Mouse (Mus musculus) gastrocnemius, postnatal 14 days (tissue): ENCODE data around the gene Gm4353. TPM values are rescaled to one million over a fixed set of nuclear protein-coding genes. Genes with fewer than 3 reads are reported as not detected.
"Not testable (repeated sequence)": the region's sequence is repeated elsewhere in the genome, so short reads cannot be mapped to it uniquely, and the experiment has no call there.

Experiments used
- DNase-seq: peaks from one replicate; pipeline ENCODE4 v3.0.0; 2021; ENCODE audit warnings: mixed read lengths
- intact Hi-C: fragments of 180-260 bp; cut with DNase I; formaldehyde crosslinking; loops from one replicate; pipeline ENCODE4 v1.15.1; 2025; ENCODE audit warnings: low total_unique reads
- long read RNA-seq, 2 experiments: library from polyadenylated mRNA; stranded (forward); transcript quantifications; one replicate each; pipeline ENCODE4 v2.0.0; 2021
- total RNA-seq, 2 experiments: library from RNA; stranded (reverse); gene quantifications; 2 replicates each; pipeline ENCODE4 v1.2.3; 2021

The Gm4353 gene
- total RNA-seq: 1 to 10 TPM; 1.8 to 1.9 TPM
- long read RNA-seq, experiment 1: 0 reads
- long read RNA-seq, experiment 2: 0 reads

- DNase-seq, intact Hi-C loops: not testable (repeated sequence)
These were observed at the start of gene Gm4353 for GRCm38 (mm10) chr7:116084366-116084765. Gm4353 (minus strand) TSS chr7:116084635.

- DNase-seq: peak; percentile 74
- intact Hi-C loops: no loop called here
These were observed 47.6 kb upstream of the Gm4353 start for GRCm38 (mm10) chr7:116132078-116132477.

GRCm38 (mm10) chr7:116131390-116131789, 47.0 kb upstream of the Gm4353 start:
- intact Hi-C loops: no loop called here
- no peak for DNase-seq

GRCm38 (mm10) chr7:116129374-116129773, 44.9 kb upstream of the Gm4353 start:
- intact Hi-C loops: no loop called here
- DNase-seq: no peak

- intact Hi-C loops: no loop called here
- no peak for DNase-seq
These were observed 43.9 kb upstream of the Gm4353 start for GRCm38 (mm10) chr7:116128286-116128685.

GRCm38 (mm10) chr7:116127052-116127451, 42.6 kb upstream of the Gm4353 start:
- no peak for DNase-seq
- intact Hi-C loops: no loop called here

GRCm38 (mm10) chr7:116125671-116126070, 41.2 kb upstream of the Gm4353 start:
- intact Hi-C loops: no loop called here
- no peak for DNase-seq

- no peak for DNase-seq
- intact Hi-C loops: no loop called here
These were observed 39.6 kb upstream of the Gm4353 start for GRCm38 (mm10) chr7:116124057-116124456.

- intact Hi-C loops: no loop called here
- DNase-seq: no peak
These were observed 39.2 kb upstream of the Gm4353 start for GRCm38 (mm10) chr7:116123597-116123985.

GRCm38 (mm10) chr7:116122981-116123596, 38.7 kb upstream of the Gm4353 start:
- DNase-seq: no peak
- intact Hi-C loops: no loop called here

- intact Hi-C loops: no loop called here
- no peak for DNase-seq
These were observed 36.8 kb upstream of the Gm4353 start for GRCm38 (mm10) chr7:116121202-116121601.

- intact Hi-C loops: no loop called here
- DNase-seq: no peak
These were observed 36.3 kb upstream of the Gm4353 start for GRCm38 (mm10) chr7:116120737-116121136.

GRCm38 (mm10) chr7:116119306-116119857, 34.9 kb upstream of the Gm4353 start:
- DNase-seq: no peak
- intact Hi-C loops: no loop called here

- no peak for DNase-seq
- intact Hi-C loops: no loop called here
These were observed 31.6 kb upstream of the Gm4353 start for GRCm38 (mm10) chr7:116115991-116116390.

- intact Hi-C loops: no loop called here
- DNase-seq: no peak
These were observed 30.9 kb upstream of the Gm4353 start for GRCm38 (mm10) chr7:116115216-116115930.

- intact Hi-C loops: no loop called here
These were observed 27.1 kb upstream of the Gm4353 start for GRCm38 (mm10) chr7:116111546-116111945.

GRCm38 (mm10) chr7:116110661-116111060, 26.2 kb upstream of the Gm4353 start:
- intact Hi-C loops: no loop called here

More at GRCm38 (mm10) chr7:116111546-116111945, 27.1 kb upstream of the Gm4353 start:
- no peak for DNase-seq

GRCm38 (mm10) chr7:116103091-116103490, 18.7 kb upstream of the Gm4353 start:
- intact Hi-C loops: no loop called here

More at GRCm38 (mm10) chr7:116110661-116111060, 26.2 kb upstream of the Gm4353 start:
- no peak for DNase-seq

GRCm38 (mm10) chr7:116099952-116100528, 15.6 kb upstream of the Gm4353 start:
- DNase-seq: no peak
- intact Hi-C loops: no loop called here

More at GRCm38 (mm10) chr7:116103091-116103490, 18.7 kb upstream of the Gm4353 start:
- no peak for DNase-seq

GRCm38 (mm10) chr7:116093466-116093850, 9.0 kb upstream of the Gm4353 start:
- DNase-seq: no peak
- intact Hi-C loops: no loop called here
